Mouse (Mus musculus) myocyte (in vitro differentiated cells): ENCODE results near the gene Ano1. TPM values are rescaled to one million over a fixed set of nuclear protein-coding genes. Genes with fewer than 3 reads are reported as not detected.
A peak's percentile ranks its signal among the peaks of the same experiment; 100 is the strongest.

Source experiments
- H3K27me3 ChIP-seq: one replicate; pipeline ENCODE4 v1.6.1; 2011; ENCODE audit not compliant: control insufficient read depth, insufficient read depth, insufficient read length
- H3K36me3 ChIP-seq: one replicate; pipeline ENCODE4 v1.6.1; 2011; ENCODE audit not compliant: control insufficient read depth, insufficient read depth
- H3K4me2 ChIP-seq: one replicate; pipeline ENCODE4 v1.6.1; 2011; ENCODE audit warnings: low read depth, control low read depth
- H3K4me3 ChIP-seq: one replicate; pipeline ENCODE4 v1.5.1; 2011; ENCODE audit warnings: mild to moderate bottlenecking, control low read depth, moderate library complexity
- H3K79me2 ChIP-seq: one replicate; pipeline ENCODE4 v1.6.1; 2011; ENCODE audit not compliant: control insufficient read depth, insufficient read depth
- H3ac ChIP-seq: one replicate; pipeline ENCODE4 v1.6.1; 2011; ENCODE audit not compliant: control insufficient read depth, insufficient read length
- CEBPB ChIP-seq: IDR thresholded peaks from 2 replicates; pipeline ENCODE4 v1.6.1; 2011; ENCODE audit warnings: mild to moderate bottlenecking, moderate library complexity; ENCODE audit not compliant: poor library complexity, insufficient read depth, severe bottlenecking
- E2F4 ChIP-seq: IDR thresholded peaks from one replicate; pipeline ENCODE4 v1.6.1; 2011; ENCODE audit warnings: mild to moderate bottlenecking, control low read depth, moderate library complexity; ENCODE audit not compliant: insufficient read depth
- MAX ChIP-seq: IDR thresholded peaks from one replicate; pipeline ENCODE4 v1.6.1; 2011; ENCODE audit warnings: low read depth, mild to moderate bottlenecking, control low read depth
- MYOD1 ChIP-seq, 3 experiments: IDR thresholded peaks; one replicate each; pipeline ENCODE4 v1.6.1; 2011; ENCODE audit warnings: control low read depth in 2 of 3, low read depth in 2 of 3, mild to moderate bottlenecking in 2 of 3, moderate library complexity in 1 of 3; ENCODE audit not compliant: insufficient read length in 2 of 3, control insufficient read depth in 1 of 3
- MYOG ChIP-seq, 3 experiments: IDR thresholded peaks; one replicate each; pipeline ENCODE4 v1.6.1; 2011; ENCODE audit warnings: control low read depth in 2 of 3, low read depth in 2 of 3, mild to moderate bottlenecking in 2 of 3; ENCODE audit not compliant: insufficient read length in 2 of 3, control insufficient read depth in 1 of 3, insufficient read depth in 1 of 3
- POLR2A ChIP-seq: IDR thresholded peaks from one replicate; pipeline ENCODE4 v1.6.1; 2011; ENCODE audit warnings: low read depth, mild to moderate bottlenecking, control low read depth, moderate library complexity; ENCODE audit not compliant: insufficient read length
- POLR2AphosphoS2 ChIP-seq: IDR thresholded peaks from one replicate; pipeline ENCODE4 v1.6.1; 2011; ENCODE audit warnings: low read depth, control low read depth; ENCODE audit not compliant: insufficient read length
- REST ChIP-seq: IDR thresholded peaks from one replicate; pipeline ENCODE4 v1.6.1; 2011; ENCODE audit warnings: mild to moderate bottlenecking, control low read depth, moderate library complexity; ENCODE audit not compliant: insufficient read depth, insufficient read length
- SRF ChIP-seq: IDR thresholded peaks from one replicate; pipeline ENCODE4 v1.6.1; 2011; ENCODE audit warnings: low read depth; ENCODE audit not compliant: control insufficient read depth, insufficient read length
- TCF12 ChIP-seq: IDR thresholded peaks from one replicate; pipeline ENCODE4 v1.6.1; 2011; ENCODE audit warnings: mild to moderate bottlenecking, control low read depth; ENCODE audit not compliant: poor library complexity, insufficient read depth, severe bottlenecking
- TCF3 ChIP-seq: IDR thresholded peaks from one replicate; pipeline ENCODE4 v1.6.1; 2011; ENCODE audit warnings: low read depth, control low read depth; ENCODE audit not compliant: insufficient read length
- USF1 ChIP-seq: IDR thresholded peaks from one replicate; pipeline ENCODE4 v1.6.1; 2011; ENCODE audit warnings: low read depth, mild to moderate bottlenecking, control low read depth, moderate library complexity
- polyA plus RNA-seq: library from polyadenylated mRNA; unstranded; fragments of >200 nt; fragmentation: generic; extraction: Trizol; gene quantifications from one replicate; pipeline ENCODE4 v1.2.1, GENCODE M21; 2012; ENCODE audit warnings: missing spikeins

Ano1 gene
- polyA plus RNA-seq, 1 experiment = 2.2 TPM

DNA sequence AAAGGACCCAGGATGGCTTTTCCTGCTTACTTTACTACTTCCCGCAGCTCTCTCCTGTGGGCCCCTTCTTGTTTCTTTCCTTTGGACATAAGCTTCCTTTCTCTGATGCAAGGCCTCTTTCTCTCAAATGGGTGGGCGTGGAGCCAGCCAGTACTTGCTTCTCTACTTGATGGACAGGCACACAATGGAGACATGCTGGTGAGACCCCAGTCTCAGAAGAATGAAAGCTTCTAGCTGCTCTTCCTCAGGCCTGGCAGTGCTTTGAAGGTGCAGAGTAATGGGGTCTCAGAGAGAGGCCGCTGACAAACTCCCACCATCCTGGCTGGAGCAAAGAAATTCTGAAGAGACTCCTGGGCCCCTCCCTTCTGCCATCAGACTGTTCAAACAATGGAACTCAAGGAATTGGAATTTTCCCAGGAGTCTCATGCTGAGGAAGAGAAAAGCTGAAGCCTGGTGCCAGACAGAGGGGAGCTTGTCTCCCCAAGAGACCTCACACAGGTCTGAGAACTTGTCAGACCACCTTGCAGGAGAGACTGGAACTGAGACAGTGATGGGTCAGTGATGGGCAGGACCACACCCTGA, 123.3 kb downstream of the Ano1 start:
- Histone ChIP-seq H3K27me3 (no peaks in the 10 kb centered on the region), H3K4me2 (no peak overlapping the region), H3K79me2 (no peaks in the 10 kb centered on the region), H3ac (no peak overlapping the region), H3K36me3 (no peaks in the 10 kb centered on the region), H3K4me3 (no peak overlapping the region)
- TF ChIP-seq TCF12 = no peak
- TF ChIP-seq SRF = no peak
- TF ChIP-seq CEBPB = no peak
- no peak for TF ChIP-seq REST
- TF ChIP-seq MAX = no peak
- no peak for TF ChIP-seq MYOD1 (IDR thresholded peaks at IDR 0.05; ENCODE audit: control insufficient read depth in 1 of 3, insufficient read length in 2 of 3, low read depth in 2 of 3)
- no peak for TF ChIP-seq POLR2AphosphoS2
- no peak for TF ChIP-seq POLR2A
- TF ChIP-seq USF1 = no peak

DNA sequence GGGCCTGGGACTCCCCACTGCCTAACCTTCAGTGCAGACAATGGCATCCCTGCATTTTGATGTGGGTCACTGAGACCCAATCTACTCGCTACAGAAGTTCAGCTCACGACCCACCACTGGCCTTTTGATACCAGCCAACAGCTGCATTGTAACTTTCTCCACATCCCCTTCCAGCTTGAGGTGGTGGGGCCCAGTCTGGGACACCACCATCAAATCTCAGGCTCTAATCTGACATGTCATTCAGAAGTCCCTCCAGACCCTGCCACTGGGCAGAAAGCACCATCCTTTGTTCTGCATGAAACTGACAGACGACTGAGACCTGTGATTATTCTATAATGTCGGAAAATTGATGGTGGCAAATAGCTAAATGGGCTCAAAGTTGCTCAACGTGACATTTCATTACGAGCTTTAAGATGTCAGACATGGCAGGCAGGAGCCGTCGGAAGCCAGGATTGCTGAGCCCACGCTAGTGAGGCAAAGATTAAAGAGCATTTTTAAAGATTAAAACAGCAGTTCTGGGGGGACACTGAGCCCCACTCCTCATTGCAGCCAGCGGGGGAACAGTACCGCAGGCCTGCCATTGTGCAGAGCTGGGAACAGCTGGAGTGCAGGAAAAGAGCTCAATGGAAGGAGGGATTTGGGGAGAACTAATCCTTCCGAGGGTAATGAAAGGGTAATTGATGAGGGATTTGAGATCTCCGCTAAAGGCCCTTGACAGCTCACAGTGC, 124.0 kb downstream of the Ano1 start:
- no peaks in the 10 kb centered on the region for H3K27me3 ChIP-seq
- H3K79me2 ChIP-seq = no peaks in the 10 kb centered on the region
- no peak overlapping the region for H3K4me2 ChIP-seq
- H3ac ChIP-seq = no peak overlapping the region
- no peaks in the 10 kb centered on the region for H3K36me3 ChIP-seq
- H3K4me3 ChIP-seq = no peak overlapping the region
- TF ChIP-seq POLR2A (no peak), MYOG (IDR thresholded peaks at IDR 0.05; ENCODE audit: control insufficient read depth in 1 of 3, insufficient read depth in 1 of 3, insufficient read length in 2 of 3, low read depth in 2 of 3) (no peak), CEBPB (no peak), MYOD1 (IDR thresholded peaks at IDR 0.05; ENCODE audit: control insufficient read depth in 1 of 3, insufficient read length in 2 of 3, low read depth in 2 of 3) (no peak), SRF (no peak), USF1 (no peak), REST (no peak), TCF12 (no peak), E2F4 (no peak), MAX (no peak), TCF3 (no peak), POLR2AphosphoS2 (no peak)

DNA sequence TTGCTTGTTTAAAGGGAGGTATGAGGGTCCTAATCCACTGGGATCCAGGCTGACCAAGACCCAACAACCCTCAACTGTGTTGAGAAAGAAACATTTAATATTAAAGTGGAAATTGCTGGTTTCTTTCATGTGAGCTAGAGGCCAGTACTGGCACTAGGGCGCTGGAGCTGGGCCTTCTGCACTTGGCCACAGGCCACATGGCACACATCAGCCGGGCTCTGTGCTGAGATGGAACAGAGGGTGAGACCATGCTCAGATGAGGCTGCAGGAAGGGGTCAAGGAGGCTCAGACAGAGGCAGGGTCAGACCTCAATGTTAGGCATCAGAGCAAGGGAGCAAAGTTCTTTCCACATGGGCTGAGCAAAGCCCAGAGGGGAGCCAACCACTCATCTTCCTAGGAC, 125.7 kb downstream of the Ano1 start:
- no peak overlapping the region for H3K4me3 ChIP-seq
- no peak overlapping the region for H3ac ChIP-seq
- no peaks in the 10 kb centered on the region for H3K79me2 ChIP-seq
- no peak overlapping the region for H3K4me2 ChIP-seq
- TF ChIP-seq POLR2AphosphoS2 (no peak), REST (no peak), TCF12 (no peak), MYOD1 (IDR thresholded peaks at IDR 0.05; ENCODE audit: control insufficient read depth in 1 of 3, insufficient read length in 2 of 3, low read depth in 2 of 3) (no peak), CEBPB (no peak), POLR2A (no peak), TCF3 (no peak), E2F4 (no peak), MAX (no peak), USF1 (no peak), SRF (no peak), MYOG (IDR thresholded peaks at IDR 0.05; ENCODE audit: control insufficient read depth in 1 of 3, insufficient read depth in 1 of 3, insufficient read length in 2 of 3, low read depth in 2 of 3) (no peak)
- H3K27me3 ChIP-seq = no peaks in the 10 kb centered on the region
- no peaks in the 10 kb centered on the region for H3K36me3 ChIP-seq

DNA sequence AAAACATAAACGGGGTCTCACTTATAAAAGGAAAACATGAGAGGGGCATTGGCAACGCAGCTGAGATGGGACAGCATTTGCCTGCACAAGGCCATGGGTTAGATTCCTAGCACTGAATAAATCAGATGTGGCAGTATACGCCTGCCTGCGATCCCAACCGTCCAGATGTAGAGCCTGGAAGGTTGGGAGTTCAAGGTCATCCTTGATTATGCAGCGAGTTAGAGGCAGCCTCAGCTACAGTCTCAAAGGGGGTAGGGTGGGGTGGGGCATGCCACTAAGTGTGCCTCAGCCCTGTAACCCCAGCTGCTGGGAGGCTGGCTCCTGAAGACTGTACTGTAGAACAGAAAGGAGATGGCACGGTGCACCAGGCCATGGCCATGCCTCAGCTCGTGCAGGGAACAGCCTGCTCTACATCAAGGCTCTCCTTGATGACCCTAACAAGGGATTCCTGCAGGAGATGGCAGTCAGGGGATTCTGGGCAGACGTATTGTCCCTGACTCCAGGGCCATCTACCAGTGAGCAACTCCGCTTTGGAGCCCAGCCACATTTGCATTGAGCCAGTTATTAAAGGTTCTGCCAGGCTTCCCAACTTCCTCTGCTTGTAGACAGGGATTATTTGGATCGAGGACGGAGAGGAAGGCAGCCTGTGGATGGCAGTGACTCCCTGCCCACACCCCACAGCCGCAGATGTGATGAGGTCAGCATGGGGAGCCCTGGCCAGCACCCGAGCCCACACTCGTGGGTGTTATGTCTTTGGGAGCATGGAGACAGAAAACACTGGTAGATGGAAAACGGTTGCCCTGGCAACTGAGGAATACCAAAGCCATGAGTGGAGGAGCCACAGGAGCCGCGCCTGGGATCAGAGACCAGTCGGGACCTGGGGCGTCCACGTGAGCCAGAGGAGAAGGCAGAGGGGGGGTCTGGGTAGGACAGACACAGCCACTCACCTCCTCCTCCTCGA, 130.8 kb downstream of the Ano1 start:
- H3K79me2 ChIP-seq = no peaks in the 10 kb centered on the region
- peak overlapping the region; percentile 58 for H3K4me2 ChIP-seq
- H3K4me3 ChIP-seq = no peak overlapping the region
- no peaks in the 10 kb centered on the region for H3K36me3 ChIP-seq
- no peak for TF ChIP-seq USF1
- peak in 2 of 3 experiments; percentile 11 to 49 for TF ChIP-seq MYOD1 (IDR thresholded peaks at IDR 0.05; ENCODE audit: control insufficient read depth in 1 of 3, insufficient read length in 2 of 3, low read depth in 2 of 3)
- no peak for TF ChIP-seq E2F4
- H3ac ChIP-seq = no peak overlapping the region
- H3K27me3 ChIP-seq = no peaks in the 10 kb centered on the region
